Mouse (Mus musculus): Measurements from ENCODE around the gene Mex3a.

- TF ChIP-seq POLR2A (IDR thresholded peaks at IDR 0.05; ENCODE audit: borderline replicate concordance, insufficient read depth, low read length), result no peak
- no peak for TF ChIP-seq CTCF (IDR thresholded peaks at IDR 0.05; ENCODE audit: borderline replicate concordance, insufficient read depth, low read depth, low read length)
These were observed 11.0 kb upstream of the Mex3a start for GRCm38 (mm10) chr3:88521156-88521555.

Data from cerebellum, adult 2 months (tissue).